Mouse (Mus musculus) heart, postnatal 0 days (tissue): ENCODE measurements around the gene Sf3b4. TPM values are rescaled to one million over a fixed set of nuclear protein-coding genes. Genes with fewer than 3 reads are reported as not detected.

Experiments used
- ATAC-seq: fragments of 200-750 bp; cut with Nextera tagmentation; 2 replicates; pipeline ENCODE4 v1.8.0; 2017; ENCODE audit warnings: low read depth, moderate number of reproducible peaks, moderate library complexity; ENCODE audit not compliant: insufficient read depth
- DNase-seq: peaks from one replicate; pipeline ENCODE4 v3.0.0-alpha.2; 2016; ENCODE audit warnings: low spot score
- H3K27ac ChIP-seq: fragments of 300-500 bp; sonication (generic); 2 replicates; pipeline ENCODE4 v1.5.1; 2014; ENCODE audit warnings: low read depth, mild to moderate bottlenecking
- H3K27me3 ChIP-seq: fragments of 300-500 bp; sonication (generic); 2 replicates; pipeline ENCODE4 v1.6.1; 2014; ENCODE audit warnings: low read length, mixed read lengths; ENCODE audit not compliant: control insufficient read depth, insufficient read depth
- H3K36me3 ChIP-seq: fragments of 300-500 bp; sonication (generic); replicated peaks from 2 replicates; pipeline ENCODE4 v1.6.1; 2014; ENCODE audit warnings: low read length, mixed read lengths; ENCODE audit not compliant: control insufficient read depth, insufficient read depth
- H3K4me1 ChIP-seq: fragments of 300-500 bp; sonication (generic); 2 replicates; pipeline ENCODE4 v1.6.1; 2014; ENCODE audit warnings: antibody characterized with exemption; ENCODE audit not compliant: control insufficient read depth, insufficient read depth
- H3K4me2 ChIP-seq: fragments of 300-500 bp; sonication (generic); 2 replicates; pipeline ENCODE4 v1.6.1; 2014; ENCODE audit warnings: low read depth, mild to moderate bottlenecking, low read length, moderate library complexity
- H3K4me3 ChIP-seq: fragments of 300-500 bp; sonication (generic); 2 replicates; pipeline ENCODE4 v1.5.1; 2014; ENCODE audit warnings: low read depth, low read length
- H3K9ac ChIP-seq: fragments of 300-500 bp; sonication (generic); replicated peaks from 2 replicates; pipeline ENCODE4 v1.6.1; 2014; ENCODE audit warnings: low read depth, low read length, mixed read lengths
- H3K9me3 ChIP-seq: fragments of 300-500 bp; sonication (generic); replicated peaks from 2 replicates; pipeline ENCODE4 v1.6.1; 2016; ENCODE audit warnings: low read length; ENCODE audit not compliant: control insufficient read depth
- CTCF ChIP-seq: IDR thresholded peaks from 2 replicates; pipeline ENCODE4 v1.5.1; 2016; ENCODE audit warnings: antibody characterized with exemption, control low read depth, low read depth
- EP300 ChIP-seq: IDR thresholded peaks from 2 replicates; pipeline ENCODE4 v1.6.1; 2016; ENCODE audit warnings: antibody characterized with exemption, low read depth
- WGBS: fragments of 180-500 bp; shearing (Covaris S2); extraction: QIAGEN DNeasy Blood & Tissue Kit; methylation state at CpG from one replicate; pipeline ENCODE4 v1.1.7; 2014; 5-methylcytosine and 5-hydroxymethylcytosine counted together
- polyA plus RNA-seq: library from polyadenylated mRNA; unstranded; fragments of >200 nt; fragmentation: Nextera tagmentation; extraction: Ambion mirVana; gene quantifications from 2 replicates; pipeline ENCODE4 v1.2.1, GENCODE M21; 2015
- total RNA-seq: library from RNA; depleted of rRNA; stranded (reverse); fragments of >200 nt; gene quantifications from 2 replicates; pipeline ENCODE4 v1.2.3, GENCODE M21; 2014; ENCODE audit warnings: low replicate concordance

Sf3b4 gene
- total and polyA plus RNA-seq, 2 experiments from 2014 or later: 34.5 to 48.6 TPM

GRCm38 (mm10) chr3:96160222-96160802 is 11.8 kb upstream of the Sf3b4 start:
- Histone ChIP-seq H3K4me3 (peak overlapping the region; percentile 56; the same call in 1 of the 2 replicates), H3K4me2 (peak overlapping the region; percentile 76), H3K36me3 (peaks cover 14% of the 10 kb centered on the region), H3K4me1 (peaks cover 20% of the 10 kb centered on the region; the same call in 1 of the 2 replicates), H3K9ac (peak overlapping the region; percentile 69), H3K27ac (peak overlapping the region; percentile 66), H3K27me3 (no peaks in the 10 kb centered on the region), H3K9me3 (no peaks in the 10 kb centered on the region)
- DNase-seq (peak; percentile 92), ATAC-seq (peak; percentile 78)
- TF ChIP-seq EP300 (no peak), CTCF (no peak)
- 31% methylated on average over 4 of the region's 4 CpGs for WGBS

GRCm38 (mm10) chr3:96160803-96161516 is 11.2 kb upstream of the Sf3b4 start:
- peak overlapping the region; percentile 56 for H3K4me3 ChIP-seq
- DNase-seq: peak; percentile 59
- no peaks in the 10 kb centered on the region for H3K9me3 ChIP-seq
- H3K36me3 ChIP-seq: peaks cover 8% of the 10 kb centered on the region
- H3K4me2 ChIP-seq: peak overlapping the region; percentile 76
- H3K27me3 ChIP-seq: no peaks in the 10 kb centered on the region
- H3K27ac ChIP-seq: peak overlapping the region; percentile 66
- TF ChIP-seq CTCF: no peak
- no peak for TF ChIP-seq EP300
- H3K4me1 ChIP-seq: peaks cover 20% of the 10 kb centered on the region; the same call in 1 of the 2 replicates
- H3K9ac ChIP-seq: peak overlapping the region; percentile 69
- peak; percentile 59 for ATAC-seq
- WGBS: under 1% methylated on average over 12 of the region's 12 CpGs

GRCm38 (mm10) chr3:96161869-96162840 is 10.0 kb upstream of the Sf3b4 start, which contains the start of gene Mtmr11:
TSS of gene Mtmr11 (plus strand) at chr3:96162004.
- H3K4me2 ChIP-seq: peak within 1 kb of the TSS; percentile 76
- ATAC-seq: 0 out of 2 replicates have a peak, but pooled peaks have one; percentile 9
- H3K27me3 ChIP-seq: no peaks in the 10 kb centered on the region
- peak within 1 kb of the TSS; percentile 66 for H3K27ac ChIP-seq
- no peaks in the 10 kb centered on the region for H3K9me3 ChIP-seq
- TF ChIP-seq CTCF: no peak
- peaks cover 20% of the 10 kb centered on the region; the same call in 1 of the 2 replicates for H3K4me1 ChIP-seq
- 9% methylated on average over 15 of the region's 16 CpGs for WGBS
- H3K36me3 ChIP-seq: 0 out of 2 replicates have a peak, but pooled peaks cover 4% of the 10 kb centered on the region
- DNase-seq: peak; percentile 51
- peak within 1 kb of the TSS; percentile 56 for H3K4me3 ChIP-seq
- peak within 1 kb of the TSS; percentile 69 for H3K9ac ChIP-seq

- no peak overlapping the region for H3K4me3 ChIP-seq
- WGBS: 85% methylated on average over 6 of the region's 6 CpGs
These were observed 9.1 kb upstream of the Sf3b4 start for GRCm38 (mm10) chr3:96163040-96163439.

GRCm38 (mm10) chr3:96168466-96169158 is 3.5 kb upstream of the Sf3b4 start:
- Histone ChIP-seq H3K27ac (peak overlapping the region; percentile 47), H3K27me3 (no peaks in the 10 kb centered on the region), H3K9ac (no peak overlapping the region), H3K4me3 (no peak overlapping the region), H3K36me3 (no peaks in the 10 kb centered on the region), H3K9me3 (no peaks in the 10 kb centered on the region), H3K4me1 (peaks cover 22% of the 10 kb centered on the region), H3K4me2 (peak overlapping the region; percentile 17; the same call in 1 of the 2 replicates)
- WGBS: 48% methylated on average over 12 of the region's 12 CpGs
- ATAC-seq (no peak), DNase-seq (no peak)
- TF ChIP-seq CTCF (no peak), EP300 (no peak)

More at GRCm38 (mm10) chr3:96163040-96163439, 9.1 kb upstream of the Sf3b4 start:
- no peak overlapping the region for H3K27ac ChIP-seq
- ATAC-seq (no peak), DNase-seq (no peak)
- no peak overlapping the region for H3K4me2 ChIP-seq
- H3K9ac ChIP-seq: no peak overlapping the region
- no peaks in the 10 kb centered on the region for H3K9me3 ChIP-seq
- H3K27me3 ChIP-seq: no peaks in the 10 kb centered on the region
- H3K4me1 ChIP-seq: peaks cover 20% of the 10 kb centered on the region; the same call in 1 of the 2 replicates
- TF ChIP-seq CTCF (no peak), EP300 (no peak)
- H3K36me3 ChIP-seq: no peaks in the 10 kb centered on the region
